Mouse (Mus musculus) ES-Bruce4 (cell line): ENCODE data around the gene Mboat7.

Experiments used
- CTCF ChIP-seq: IDR thresholded peaks from one replicate; pipeline ENCODE4 v1.8.1; 2011; ENCODE audit warnings: low read depth, low read length
- EP300 ChIP-seq: IDR thresholded peaks from 2 replicates; pipeline ENCODE4 v1.6.1; 2011; ENCODE audit warnings: low read depth, low read length; ENCODE audit not compliant: insufficient read depth
- POLR2A ChIP-seq: IDR thresholded peaks from one replicate; pipeline ENCODE4 v1.8.1; 2011; ENCODE audit warnings: low read length; ENCODE audit not compliant: insufficient read depth

DNA sequence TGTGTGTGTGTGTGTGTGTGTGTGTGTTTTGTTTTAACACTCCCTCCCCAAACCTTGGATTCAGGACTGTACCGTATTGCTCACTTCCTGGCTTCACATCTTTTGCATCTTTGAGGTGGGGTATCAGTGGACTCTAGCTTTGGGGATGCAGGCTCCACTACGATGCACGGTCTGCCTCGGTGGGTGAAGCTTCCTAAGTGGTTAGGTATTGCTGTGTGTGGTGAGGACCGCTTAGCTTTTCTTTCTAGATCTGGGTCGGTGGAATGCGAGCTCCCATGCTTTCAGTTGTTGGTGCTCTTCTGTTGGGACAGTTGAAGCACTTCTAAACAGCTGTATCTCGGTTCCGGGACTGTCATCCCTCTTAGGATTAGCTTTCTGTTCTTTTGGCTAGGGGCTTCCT lies 47.1 kb downstream of the Mboat7 start:
- TF ChIP-seq CTCF (no peak), POLR2A (no peak), EP300 (no peak)
